Mouse (Mus musculus) cerebellum, adult 11 months (tissue): Measurements from ENCODE around the gene Rxfp4.

ENCODE experiments used
- DNase-seq: peaks from one replicate; pipeline ENCODE4 v3.0.0; 2022

Gene Rxfp4

DNA sequence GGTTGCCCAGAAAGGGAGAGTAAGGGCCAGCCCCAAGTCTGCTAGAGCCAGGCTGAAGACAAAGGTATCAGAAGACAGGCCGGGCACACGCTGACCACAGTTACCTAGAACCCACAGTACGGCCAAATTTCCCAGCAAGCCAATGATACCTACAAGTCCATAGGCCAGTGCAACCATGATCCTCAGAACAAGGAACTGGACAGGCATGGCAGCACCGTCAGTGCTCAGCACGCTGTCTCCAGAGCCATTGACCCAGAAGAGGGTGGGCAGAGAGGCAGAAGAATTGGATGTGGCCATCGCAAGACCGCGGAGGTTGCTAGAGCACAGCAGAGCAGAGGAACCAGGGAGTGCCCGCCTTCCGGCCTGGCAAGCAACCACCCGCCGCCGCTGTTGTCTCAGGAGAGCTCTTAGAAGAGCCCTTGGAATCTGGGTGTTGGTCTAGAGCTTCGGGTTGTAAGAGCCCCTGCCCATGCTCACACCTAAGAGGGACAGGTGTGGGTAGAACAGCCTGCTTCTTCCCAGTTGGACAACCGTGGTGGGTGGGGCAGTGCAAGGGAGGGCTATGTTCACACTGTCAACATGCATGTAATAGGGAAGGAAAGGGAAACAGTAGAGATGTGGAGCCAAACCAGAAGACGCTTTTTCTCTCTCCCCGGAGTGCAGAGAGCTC is at the start of gene Rxfp4:
Gene Rxfp4, minus strand, starts transcription at position 297 of the 670 bp plus-strand sequence.
- DNase-seq = no peak

DNA sequence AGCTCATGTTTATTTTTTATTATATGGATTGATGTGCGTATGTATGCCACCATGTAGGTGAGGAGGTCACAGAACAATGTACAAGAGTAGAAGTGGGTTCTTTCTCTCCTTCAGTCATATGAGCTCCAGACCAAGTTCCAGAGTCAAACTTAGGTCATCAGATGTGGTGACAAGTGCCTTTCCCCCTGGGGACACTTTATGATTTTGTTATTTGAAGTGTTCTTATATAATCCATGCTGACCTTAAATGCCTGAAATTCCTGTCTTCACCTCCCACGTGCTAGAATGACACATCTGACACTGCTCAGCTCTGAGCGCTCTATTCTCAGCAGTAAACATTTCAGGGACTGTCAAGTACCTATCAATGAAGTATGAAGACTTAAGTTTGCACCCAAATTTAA is 48.3 kb upstream of the Rxfp4 start:
- no peak for DNase-seq

DNA sequence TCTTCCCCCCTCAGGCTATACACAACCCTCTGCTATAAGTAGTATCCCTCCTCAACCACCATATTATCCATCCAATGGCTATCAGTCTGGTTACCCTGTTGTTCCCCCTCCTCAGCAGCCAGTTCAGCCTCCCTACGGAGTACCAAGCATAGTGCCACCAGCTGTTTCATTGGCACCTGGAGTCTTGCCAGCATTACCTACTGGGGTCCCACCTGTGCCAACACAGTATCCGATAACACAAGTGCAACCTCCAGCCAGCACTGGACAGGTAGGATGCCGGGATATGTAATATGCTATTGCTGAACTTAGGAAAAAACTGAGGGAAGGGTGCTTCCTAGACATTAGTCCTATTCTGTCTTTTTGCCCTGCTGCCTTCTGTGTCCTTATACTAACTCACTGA is 47.3 kb upstream of the Rxfp4 start:
- DNase-seq = no peak

DNA sequence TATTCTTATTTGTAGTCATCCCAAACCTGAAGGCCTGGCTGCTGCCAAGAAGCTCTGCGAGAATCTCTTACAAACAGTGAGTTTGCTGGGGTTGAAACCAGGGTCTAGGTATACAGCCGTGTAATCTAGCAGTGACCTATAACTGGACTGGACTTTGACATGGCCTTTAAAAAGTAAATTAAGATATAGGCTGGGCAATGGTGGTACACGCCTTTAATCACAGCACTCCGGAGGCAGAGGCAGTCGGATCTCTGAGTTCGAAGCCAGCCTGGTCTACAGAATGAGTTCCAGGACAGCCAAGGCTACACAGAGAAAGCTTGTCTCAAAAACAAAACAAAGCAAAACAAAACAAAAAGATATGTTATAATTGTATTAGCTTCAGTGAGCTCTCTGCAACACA is 45.9 kb upstream of the Rxfp4 start:
- no peak for DNase-seq

DNA sequence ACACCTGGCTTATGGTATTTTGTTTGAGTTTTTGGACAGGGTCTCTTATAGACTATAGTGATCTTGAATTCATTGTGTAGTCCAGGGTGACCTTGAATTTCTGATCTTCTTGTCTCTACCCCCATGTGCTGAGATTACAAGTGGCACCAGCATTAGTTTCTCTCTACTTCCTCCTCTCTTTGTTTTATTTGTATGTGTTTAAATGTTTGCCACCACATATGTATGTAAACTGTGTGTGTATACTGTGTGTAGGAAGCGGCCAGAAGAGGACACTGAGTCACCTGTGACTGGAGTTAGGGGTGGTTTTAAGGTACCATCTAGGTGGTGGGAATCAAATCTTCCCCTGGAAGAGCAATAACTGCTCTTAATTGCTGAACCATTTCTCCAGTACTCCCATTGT is 45.1 kb upstream of the Rxfp4 start:
- DNase-seq = no peak

DNA sequence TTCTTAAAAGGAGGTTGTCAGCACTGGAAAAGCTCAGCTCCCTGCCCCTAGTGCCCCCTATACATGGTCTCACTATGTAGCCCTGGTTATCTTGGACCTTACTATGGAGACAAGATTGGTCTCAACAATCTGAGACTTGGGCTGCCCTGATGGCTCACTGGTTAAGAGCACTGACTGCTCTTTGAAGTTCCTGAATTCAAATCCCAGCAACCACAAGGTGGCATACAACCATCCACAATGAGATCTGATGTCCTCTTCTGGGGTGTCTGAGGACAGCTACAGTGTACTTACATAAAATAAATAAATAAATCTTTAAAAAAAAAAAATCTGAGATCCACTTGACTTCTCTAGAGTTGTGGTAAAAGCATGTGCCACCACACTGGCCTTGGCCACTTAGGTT is 42.6 kb upstream of the Rxfp4 start:
- no peak for DNase-seq

DNA sequence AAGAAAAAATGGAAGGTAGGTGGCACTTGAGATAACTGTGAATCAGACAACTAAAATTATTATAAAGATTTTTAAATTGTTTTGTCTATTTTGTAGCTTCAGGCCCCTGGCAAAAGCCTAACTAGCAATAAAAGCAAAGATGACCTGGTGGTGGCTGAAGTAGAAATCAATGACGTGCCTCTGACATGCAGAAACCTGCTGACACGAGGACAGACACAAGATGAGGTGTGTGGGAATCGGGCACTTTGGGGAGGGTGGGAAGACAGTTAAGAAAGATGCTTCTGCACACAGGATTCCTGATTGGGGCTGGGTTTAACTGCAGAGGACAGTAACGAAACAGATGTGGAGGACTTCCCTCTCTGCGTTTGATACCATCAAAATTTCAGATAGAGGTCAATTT is 36.1 kb upstream of the Rxfp4 start:
- no peak for DNase-seq

DNA sequence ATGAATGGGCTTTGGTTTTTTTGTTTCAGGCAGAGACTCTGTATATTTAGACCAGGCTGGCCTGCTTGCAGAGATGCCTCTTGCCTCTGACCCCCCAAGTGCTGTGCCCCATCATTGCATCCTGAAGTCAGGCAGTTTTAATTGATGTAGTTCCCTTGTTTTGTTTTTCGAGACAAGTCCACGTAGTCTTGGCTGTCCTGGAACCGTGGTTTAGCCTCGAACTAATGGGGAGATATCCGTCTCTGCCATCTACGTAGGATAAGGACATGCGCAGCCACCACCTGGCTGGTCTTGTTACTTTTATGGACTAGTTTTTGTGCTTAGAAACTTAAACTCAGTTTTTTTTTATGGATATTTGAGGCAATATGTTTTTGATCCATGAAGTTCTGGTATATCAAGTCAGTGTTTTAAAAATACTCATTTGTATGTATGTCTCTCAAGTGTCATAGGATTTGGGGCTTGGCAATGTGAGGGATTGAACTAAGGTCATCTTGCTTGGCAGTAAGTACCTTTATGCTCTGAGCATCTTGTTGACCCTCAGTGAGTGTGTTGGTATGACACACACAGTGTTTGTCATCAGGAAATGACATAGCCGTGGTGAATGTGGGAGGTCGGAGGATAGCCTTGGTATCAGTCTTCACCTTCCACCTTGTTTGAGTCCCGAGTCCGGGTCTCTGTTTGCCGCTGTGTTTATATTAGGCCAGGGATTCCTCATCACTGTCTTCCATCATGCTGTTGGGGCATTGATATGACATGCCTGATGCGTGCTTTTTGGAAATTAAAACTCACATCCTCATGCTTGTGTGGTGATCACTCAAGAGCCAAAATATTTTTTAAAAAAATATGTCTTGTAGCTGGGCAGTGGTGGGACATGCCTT is 34.0 kb upstream of the Rxfp4 start:
- peak; percentile 8 for DNase-seq

DNA sequence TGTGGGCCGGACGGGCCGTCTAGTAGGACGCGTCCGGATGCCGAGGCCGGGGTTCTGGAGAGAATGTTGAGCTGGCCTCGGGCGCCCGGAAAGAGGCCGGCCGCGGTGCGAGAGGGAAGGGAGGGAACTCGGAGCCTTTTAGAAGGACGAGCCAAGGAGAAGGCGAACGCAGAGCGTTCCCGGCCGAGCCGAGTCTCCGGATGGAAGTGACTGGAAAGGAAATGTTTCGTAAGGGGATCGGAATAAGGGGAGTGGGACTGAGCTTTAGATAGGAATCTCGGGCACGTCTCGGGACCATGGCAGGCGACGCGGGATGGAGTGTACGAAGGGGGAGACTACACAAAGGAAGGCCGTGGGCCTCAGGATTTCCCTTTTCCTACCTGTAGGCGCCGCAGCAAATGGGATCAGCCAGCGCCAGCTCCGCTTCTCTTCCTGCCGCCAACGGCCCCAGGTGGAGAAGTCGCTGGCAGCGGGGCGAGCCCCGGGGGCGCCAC is 33.1 kb upstream of the Rxfp4 start:
- peak; percentile 38 for DNase-seq

DNA sequence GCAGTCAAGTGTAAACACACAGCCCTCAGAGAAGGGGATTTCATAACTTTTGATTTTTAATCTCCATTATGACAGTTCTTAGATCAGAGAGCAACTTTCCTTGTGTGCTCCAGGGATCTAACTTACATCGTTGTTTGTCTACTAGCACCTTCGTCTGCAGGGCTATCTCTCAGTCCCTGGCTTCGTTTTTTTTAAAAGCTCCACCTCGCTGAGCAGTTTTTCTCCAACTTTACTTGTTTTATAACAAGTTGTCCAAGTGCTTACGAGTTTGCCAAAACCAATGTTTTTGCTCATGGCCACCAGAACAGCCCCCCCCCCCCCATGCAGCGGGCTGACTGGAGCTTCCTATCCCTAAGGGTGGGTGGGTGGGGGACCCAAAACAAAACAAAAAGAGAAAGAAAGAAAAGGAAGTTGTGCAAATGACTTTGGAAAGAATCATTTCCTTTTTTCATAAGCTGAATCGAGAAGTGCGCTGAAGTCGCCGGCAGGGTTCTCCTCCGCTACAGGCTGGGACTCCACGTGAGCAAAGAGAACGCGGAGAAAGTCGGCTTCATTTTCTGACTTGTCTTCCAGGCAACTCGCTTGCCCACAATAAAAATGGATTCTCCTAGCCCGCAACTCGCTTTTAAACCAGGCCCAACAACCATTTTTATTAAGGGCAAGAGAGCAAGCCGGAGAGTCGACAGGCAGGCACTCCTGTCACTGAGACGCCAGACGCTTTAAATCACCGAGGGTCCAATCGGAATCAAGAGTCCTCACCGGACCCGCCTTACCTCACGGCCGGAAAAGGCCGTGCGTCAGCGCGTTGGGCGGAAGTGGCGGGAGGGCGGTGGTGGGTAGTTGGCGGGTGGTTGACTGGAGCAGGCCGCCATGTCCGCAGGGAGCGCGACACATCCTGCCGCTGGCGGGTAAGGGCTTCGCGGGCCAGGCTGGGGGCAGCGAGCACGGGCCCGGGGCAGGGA is 32.3 kb upstream of the Rxfp4 start, which contains the start of gene Khdc4:
Gene Khdc4, plus strand, starts transcription at position 824 of the 962 bp plus-strand sequence.
- peak; percentile 93 for DNase-seq

DNA sequence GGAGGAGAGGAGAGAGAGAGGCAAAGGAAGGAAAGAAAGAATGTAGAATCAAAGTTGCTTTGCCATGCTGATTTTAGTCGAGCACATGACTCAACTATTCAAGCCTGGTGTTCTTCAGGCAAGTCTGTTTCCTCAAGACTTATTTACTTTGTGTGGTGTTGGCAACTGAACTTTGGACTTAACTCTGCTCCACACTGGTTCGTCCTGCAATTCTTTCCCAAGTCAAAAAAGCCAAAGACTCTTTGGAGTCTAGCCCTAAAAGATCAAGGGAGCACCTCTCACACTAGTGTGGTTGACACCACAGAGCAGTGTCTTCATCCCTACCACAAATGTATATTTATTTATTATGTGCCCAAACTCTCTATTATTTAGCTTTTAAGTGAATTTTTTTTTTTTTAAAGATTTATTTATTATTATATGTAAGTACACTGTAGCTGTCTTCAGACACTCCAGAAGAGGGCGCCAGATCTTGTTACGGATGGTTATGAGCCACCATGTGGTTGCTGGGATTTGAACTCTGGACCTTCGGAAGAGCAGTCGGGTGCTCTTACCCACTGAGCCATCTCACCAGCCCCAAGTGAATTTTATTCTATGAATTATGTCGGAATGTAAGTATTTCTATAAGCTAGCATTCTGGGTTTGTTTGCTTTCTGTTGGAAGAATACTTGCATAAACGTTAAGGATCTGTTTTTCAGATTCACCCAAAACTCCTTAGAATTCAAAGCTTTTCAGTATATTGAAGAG is 31.5 kb upstream of the Rxfp4 start:
- no peak for DNase-seq

DNA sequence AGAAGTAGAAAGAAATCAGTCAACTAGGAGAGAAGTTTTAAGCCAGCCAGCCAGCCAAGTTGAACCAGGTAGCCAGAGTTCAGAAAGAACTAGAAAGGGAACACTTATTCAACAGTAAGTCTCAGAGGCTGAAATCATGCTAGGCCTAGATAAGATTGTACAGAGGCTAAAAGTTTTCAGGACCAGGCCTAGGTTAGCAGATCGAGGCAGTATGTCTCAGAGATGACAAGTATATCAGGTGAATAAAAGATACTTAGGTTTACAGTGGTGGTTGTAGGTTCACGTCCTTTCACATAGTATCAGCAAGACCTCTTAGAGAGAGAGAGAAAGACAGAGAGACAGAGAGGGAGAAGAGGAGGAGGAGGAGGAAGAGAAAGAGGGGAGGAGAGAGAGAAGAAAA is 30.9 kb upstream of the Rxfp4 start:
- DNase-seq = no peak

DNA sequence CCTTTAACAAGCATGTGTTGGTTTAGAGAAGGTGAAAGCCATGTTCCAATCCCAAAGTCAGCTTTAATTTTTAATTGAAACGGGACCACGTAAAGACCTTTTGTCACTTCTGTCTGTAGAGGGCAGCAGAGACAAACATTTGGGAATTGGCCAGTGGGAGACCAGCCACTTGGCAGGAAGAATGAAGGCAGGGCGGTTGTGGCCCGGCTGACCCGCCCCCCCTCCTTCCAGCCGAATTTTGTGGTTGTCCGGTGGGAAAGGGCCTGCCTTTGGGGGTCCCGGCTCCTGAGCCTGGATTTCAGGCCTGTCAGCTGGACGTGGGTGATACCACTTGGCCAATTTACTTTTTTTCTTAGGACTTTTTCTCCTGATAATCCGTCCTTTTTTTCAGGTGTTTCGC is 24.5 kb upstream of the Rxfp4 start:
- DNase-seq = peak; percentile 70

DNA sequence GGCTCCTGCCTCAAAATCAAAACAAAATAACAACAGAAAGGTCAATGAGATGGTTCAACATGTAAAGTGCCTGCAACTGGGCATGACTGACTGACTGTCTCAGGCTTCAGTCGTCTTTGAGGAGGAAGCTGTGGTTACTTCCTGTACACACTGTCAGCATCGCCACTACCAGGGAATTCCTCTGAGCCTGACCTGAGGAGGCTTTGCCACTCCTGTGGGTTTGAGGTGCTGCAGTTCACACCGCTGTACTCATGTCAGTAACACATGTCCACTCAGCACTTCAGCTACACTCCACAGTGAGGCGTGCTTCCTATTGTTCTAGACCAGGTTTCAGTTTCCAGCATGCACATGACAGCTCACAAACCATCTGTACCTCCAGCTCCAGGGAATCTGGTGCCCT is 11.2 kb upstream of the Rxfp4 start:
- DNase-seq = no peak

DNA sequence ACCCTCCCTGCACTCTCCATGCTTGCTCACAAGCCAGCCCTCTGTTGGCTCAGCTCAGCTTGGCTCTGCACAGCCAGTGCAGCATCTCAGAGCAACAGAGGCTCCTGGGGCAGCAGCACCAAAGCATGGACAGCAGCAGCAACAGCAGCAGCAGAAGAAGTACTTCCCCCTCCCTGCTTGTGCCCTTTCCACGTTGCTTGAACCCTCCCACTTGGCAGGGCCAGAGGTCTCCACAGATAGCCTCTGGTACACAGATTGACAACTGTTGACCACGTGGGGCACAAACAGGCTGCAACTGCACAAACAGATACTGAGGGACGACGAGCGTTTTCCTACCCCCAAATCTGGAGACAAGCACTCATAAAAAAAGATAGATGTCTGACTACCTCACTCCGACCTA is 6.9 kb upstream of the Rxfp4 start:
- no peak for DNase-seq

DNA sequence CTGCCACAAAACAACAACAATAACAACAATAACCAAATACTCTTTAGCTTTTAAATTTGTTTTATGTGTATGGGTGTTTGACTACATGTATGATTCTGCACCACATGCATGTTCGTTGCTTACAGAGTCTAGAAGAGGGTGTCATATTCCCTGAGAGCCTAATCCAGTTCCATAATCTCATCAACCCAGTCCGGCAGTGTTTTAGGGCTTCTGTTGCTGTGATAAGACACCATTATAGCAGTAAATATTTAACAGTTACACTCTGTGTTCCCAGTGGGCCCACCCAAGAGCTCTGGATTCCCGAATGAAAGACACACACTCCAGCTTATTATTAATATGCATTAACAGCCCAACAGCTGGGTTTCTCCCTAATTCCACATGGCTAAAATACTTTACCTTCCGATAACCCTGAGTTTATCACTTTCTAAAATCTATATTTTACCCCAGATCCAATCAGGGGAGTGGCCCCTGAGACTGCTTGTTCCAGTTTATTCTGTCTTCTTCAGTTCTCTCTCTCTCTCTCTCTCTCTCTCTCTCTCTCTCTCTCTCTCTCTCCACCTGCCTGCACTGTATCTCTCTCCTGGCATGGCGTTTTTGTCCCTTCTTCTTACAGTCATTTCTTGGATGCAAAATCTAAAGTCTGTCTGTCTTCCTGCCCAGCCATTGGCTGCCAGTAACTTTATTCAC is 5.6 kb upstream of the Rxfp4 start:
- no peak for DNase-seq

DNA sequence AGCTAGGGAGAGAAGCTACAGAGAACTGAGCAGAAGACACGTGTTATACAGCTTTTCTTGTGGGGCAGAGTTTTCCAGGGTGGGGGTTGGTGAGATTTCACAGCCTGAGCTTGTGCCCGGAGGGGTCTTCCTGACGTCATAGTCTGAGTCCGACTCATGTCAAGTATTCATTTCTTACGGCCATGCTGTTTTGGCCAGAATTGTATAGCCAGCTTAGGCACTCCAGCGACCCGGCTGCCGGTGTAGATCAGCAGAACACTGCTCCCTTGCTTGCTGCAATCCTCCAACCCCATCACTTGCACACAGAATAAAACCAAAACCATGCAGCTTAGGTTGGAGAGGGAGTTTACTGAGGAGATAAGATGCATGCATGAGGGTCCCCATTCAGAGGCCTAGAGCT is 2.7 kb upstream of the Rxfp4 start:
- DNase-seq = no peak

DNA sequence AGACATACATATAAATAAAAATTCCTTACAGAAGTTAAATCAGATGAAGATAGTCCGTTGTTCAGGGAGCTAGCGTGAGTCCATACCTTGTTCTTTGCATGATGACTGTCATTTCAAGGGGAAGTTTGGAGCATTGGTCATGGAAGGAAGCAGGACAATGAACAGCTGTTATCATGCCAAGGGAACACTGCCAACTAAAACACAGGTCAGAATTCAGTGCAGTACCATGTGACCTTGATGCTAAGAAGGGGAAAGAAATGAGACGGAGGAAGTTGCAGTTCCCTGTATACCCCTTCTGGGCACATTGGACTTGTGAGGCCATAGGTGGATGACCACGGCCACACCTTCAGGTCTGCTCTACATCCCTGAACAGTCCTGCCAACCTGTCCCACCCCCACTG is 1.7 kb upstream of the Rxfp4 start:
- DNase-seq = no peak

DNA sequence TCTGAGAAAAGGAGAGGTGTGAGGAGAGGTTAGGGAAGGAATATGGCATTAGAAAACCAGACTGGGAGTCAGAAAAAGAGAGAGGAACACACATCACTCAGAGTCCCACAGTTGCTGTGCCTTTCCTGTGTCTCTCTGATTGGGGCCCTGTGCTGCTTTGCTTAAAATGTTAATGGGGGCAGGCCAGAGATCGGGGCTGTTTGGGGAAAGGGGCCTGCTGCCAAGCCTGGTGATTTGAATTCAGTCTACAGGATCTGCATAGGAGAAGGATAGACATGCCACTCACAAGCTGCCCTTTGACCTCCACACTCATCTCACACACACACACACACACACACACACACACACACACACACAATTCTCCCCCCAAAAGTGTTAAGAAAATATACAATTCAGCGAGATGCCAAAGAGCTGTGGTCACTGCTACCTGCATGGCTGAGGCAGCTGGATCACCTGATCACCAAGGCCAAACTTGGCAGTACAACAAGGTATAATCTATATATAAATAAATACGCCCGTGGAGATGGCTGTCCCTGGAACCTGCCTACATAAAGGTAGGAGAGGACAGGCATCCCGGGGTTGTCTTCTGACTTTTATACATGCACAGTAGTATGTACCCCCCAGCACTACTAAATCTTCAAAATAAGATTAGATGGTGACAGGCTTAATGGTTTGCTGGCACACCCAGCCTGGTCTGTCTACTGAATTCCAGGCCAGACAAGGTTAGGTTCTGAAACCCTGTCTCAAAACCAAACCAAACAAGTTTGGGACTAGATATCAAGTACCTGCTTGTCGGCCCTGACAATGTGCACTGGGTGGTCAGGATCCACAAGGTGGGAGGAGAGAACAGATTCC is 801 bp upstream of the Rxfp4 start:
- DNase-seq = no peak
